Mouse (Mus musculus): Measurements from ENCODE around the gene Gm21119. TPM values are rescaled to one million over a fixed set of nuclear protein-coding genes. Genes with fewer than 3 reads are reported as not detected.
"Not testable (repeated sequence)": the region's sequence is repeated elsewhere in the genome, so short reads cannot be mapped to it uniquely, and the experiment has no call there.

Gene Gm21119
- 0.24 TPM in 1 of 2 replicates, not detected in the other for polyA plus RNA-seq (2015; fragmentation: Nextera tagmentation; extraction: Ambion mirVana)

DNA sequence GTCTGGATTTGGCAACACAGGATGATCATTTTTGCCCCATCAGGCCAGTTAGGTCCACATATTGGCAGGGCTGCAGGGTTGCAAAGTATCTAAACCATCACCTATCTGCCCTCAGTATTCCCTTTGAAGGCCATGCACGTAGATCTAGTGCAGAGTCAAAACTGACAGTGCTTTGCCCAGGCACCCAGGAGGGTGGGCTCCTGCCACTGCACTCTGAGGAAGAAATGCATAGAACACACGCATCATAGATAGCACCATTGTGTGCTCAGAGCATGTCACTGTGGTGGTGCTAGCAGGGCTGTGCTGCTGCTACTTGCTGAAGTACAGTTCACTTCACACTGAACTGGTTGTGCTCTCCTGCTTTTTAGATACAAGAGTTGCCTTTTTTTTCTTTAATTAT is at the start of gene Gm21119:
Gm21119 (plus strand) TSS at position 301 of the 400 bp plus-strand sequence.
- WGBS = no CpG with 5 or more reads among the region's 2 CpGs
- not testable (repeated sequence) for H3K36me3 ChIP-seq (ENCODE audit: control insufficient read depth, insufficient read depth, low read length); H3K9ac ChIP-seq (ENCODE audit: low read depth, low read length); ATAC-seq; H3K27me3 ChIP-seq (ENCODE audit: control insufficient read depth, insufficient read depth, low read depth, low read length); H3K4me2 ChIP-seq (ENCODE audit: low read length); H3K27ac ChIP-seq (ENCODE audit: low read length); H3K4me3 ChIP-seq (ENCODE audit: low read depth, low read length); H3K4me1 ChIP-seq (ENCODE audit: control insufficient read depth, insufficient read depth, low read length); H3K9me3 ChIP-seq (replicated peaks; ENCODE audit: control insufficient read depth, low read length, poor library complexity, severe bottlenecking)

DNA sequence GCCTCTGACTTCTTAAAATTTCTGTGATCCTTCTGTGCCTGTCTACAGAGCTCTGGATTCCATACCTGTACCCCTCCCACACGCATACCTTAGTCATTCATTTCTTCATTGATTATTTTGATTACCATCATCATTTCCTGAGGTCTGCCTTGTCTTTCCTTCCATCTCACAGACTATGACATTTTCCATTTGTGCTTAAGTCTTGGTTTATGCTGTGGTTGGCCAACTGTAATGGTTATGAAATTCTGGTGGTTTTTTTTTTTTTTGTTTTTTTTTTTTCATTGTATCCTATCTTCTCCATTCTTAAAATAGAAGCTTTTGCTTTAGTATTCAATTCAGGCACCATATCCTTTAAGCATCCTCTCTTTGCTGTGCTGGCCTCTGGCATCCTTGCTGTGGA is 48.0 kb upstream of the Gm21119 start:
- H3K4me1 ChIP-seq (ENCODE audit: control insufficient read depth, insufficient read depth, low read length); H3K9me3 ChIP-seq (replicated peaks; ENCODE audit: control insufficient read depth, low read length, poor library complexity, severe bottlenecking); H3K36me3 ChIP-seq (ENCODE audit: control insufficient read depth, insufficient read depth, low read length); H3K9ac ChIP-seq (ENCODE audit: low read depth, low read length); H3K27ac ChIP-seq (ENCODE audit: low read length); ATAC-seq; H3K4me3 ChIP-seq (ENCODE audit: low read depth, low read length); H3K27me3 ChIP-seq (ENCODE audit: control insufficient read depth, insufficient read depth, low read depth, low read length); H3K4me2 ChIP-seq (ENCODE audit: low read length): not testable (repeated sequence)
- WGBS = no CpG with 5 or more reads among the region's 1 CpGs

DNA sequence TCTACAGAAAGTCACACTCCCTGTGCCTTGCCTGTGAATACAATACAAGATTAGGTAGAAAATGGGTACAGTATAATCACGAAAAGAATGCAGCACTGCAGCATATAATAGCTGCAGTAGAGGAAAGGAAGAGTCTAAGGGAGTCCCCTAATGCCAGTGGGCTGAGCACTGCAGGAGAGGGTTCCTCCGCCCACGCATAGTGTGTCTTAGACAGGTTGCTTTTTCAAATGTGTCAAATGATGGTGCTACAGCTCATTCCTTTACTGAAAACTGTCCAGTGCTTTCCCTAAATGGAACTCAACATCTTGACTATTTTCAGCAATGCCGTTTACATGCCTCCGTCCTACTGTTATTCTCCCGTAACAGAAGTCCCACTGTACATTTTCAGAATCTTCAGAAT is 33.6 kb upstream of the Gm21119 start:
- not testable (repeated sequence) for ATAC-seq; H3K4me3 ChIP-seq (ENCODE audit: low read depth, low read length); H3K36me3 ChIP-seq (ENCODE audit: control insufficient read depth, insufficient read depth, low read length); H3K4me2 ChIP-seq (ENCODE audit: low read length); H3K27me3 ChIP-seq (ENCODE audit: control insufficient read depth, insufficient read depth, low read depth, low read length); H3K9ac ChIP-seq (ENCODE audit: low read depth, low read length); H3K27ac ChIP-seq (ENCODE audit: low read length); H3K9me3 ChIP-seq (replicated peaks; ENCODE audit: control insufficient read depth, low read length, poor library complexity, severe bottlenecking); H3K4me1 ChIP-seq (ENCODE audit: control insufficient read depth, insufficient read depth, low read length)
- 95% methylated on average over 2 of the region's 6 CpGs for WGBS

DNA sequence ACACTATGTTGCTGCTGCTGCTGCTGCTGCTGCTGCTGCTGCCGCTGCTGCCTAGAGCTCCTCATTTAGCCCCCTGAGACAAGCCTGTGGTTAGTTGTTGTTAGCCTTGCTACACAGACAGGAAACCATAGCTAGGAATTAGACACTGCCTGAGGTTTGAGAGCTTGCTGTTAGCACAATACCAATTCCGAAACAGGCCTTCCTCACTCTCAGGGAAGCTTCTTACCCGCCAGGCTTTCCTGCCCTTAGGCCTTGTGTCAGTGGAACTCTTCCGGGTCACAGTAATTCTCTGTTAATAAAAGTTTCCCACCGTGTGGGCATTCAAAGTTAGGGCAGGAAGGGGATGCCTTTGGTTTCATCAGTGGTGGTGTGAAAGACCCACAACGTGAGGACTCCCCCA is 31.9 kb upstream of the Gm21119 start:
- not testable (repeated sequence) for H3K4me3 ChIP-seq (ENCODE audit: low read depth, low read length); H3K9me3 ChIP-seq (replicated peaks; ENCODE audit: control insufficient read depth, low read length, poor library complexity, severe bottlenecking); H3K36me3 ChIP-seq (ENCODE audit: control insufficient read depth, insufficient read depth, low read length); ATAC-seq; H3K4me2 ChIP-seq (ENCODE audit: low read length); H3K27me3 ChIP-seq (ENCODE audit: control insufficient read depth, insufficient read depth, low read depth, low read length); H3K4me1 ChIP-seq (ENCODE audit: control insufficient read depth, insufficient read depth, low read length); H3K9ac ChIP-seq (ENCODE audit: low read depth, low read length); H3K27ac ChIP-seq (ENCODE audit: low read length)
- WGBS = 85% methylated on average over 3 of the region's 6 CpGs

DNA sequence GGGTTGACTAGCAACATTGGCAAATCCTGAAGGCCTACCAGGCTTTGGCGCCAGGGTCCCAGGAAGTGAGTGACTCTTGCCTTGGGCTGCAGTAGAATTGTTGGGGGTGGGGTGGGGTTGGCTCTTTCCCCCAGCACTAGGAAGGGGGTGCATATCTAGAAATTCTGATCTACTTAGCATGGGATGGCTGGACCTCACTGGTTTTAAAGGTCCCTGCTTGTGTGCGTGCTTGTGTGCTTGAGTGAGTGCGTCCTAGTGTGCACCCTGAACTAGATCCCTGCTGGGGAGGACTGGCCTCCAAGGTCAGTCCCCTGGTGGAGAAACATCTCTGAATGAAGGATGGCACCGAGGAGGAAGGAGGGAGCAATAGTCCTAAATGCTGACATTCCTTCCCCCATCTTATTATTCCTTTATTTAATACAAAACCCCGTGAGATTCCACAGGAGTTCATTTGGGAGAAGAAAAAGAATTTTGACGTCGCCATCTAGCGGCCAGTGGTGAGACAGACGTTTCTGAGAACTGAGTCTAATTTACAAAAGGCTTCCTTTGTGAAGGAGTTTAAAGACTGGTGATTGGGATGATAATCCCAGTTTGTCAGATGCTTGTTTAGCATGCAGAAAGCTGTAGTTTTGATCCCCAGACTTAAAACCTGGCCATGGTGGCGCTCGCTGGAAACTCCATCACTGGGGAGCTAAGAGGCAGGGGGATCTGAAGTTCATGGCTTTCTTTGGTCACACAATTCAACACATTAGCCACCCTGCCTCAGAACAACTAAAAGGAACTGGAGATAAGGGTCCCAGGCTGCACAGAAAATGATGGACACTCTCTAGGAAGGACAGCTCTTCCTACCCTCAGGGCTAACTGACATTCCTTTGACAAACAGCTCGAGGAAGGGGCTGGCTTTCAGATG is 26.2 kb upstream of the Gm21119 start:
- not testable (repeated sequence) for H3K9ac ChIP-seq (ENCODE audit: low read depth, low read length); H3K4me3 ChIP-seq (ENCODE audit: low read depth, low read length); H3K4me2 ChIP-seq (ENCODE audit: low read length); H3K4me1 ChIP-seq (ENCODE audit: control insufficient read depth, insufficient read depth, low read length); H3K9me3 ChIP-seq (replicated peaks; ENCODE audit: control insufficient read depth, low read length, poor library complexity, severe bottlenecking); H3K36me3 ChIP-seq (ENCODE audit: control insufficient read depth, insufficient read depth, low read length); H3K27ac ChIP-seq (ENCODE audit: low read length); H3K27me3 ChIP-seq (ENCODE audit: control insufficient read depth, insufficient read depth, low read depth, low read length)
- WGBS = 38% methylated on average over 3 of the region's 12 CpGs
- peak; percentile 87 for ATAC-seq

DNA sequence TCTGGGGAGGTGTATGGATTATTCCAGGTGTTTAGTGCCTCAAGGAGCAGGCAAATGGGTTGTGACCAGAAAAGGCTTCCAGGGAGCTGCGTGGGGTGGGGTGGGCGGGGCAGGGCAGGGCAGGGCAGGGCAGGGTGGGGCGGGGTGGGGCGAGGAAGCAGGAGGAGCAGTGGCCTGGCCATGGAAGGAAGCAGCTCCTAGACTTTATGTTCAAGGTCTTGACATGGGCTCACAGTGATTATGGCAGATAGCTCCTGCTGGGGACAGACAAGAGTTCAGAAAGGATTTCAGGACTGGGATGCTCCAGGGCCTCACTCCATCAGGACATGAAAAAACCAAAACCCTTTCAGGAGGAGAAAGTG is 25.6 kb upstream of the Gm21119 start:
- not testable (repeated sequence) for H3K27me3 ChIP-seq (ENCODE audit: control insufficient read depth, insufficient read depth, low read depth, low read length); H3K36me3 ChIP-seq (ENCODE audit: control insufficient read depth, insufficient read depth, low read length); H3K9me3 ChIP-seq (replicated peaks; ENCODE audit: control insufficient read depth, low read length, poor library complexity, severe bottlenecking); H3K4me2 ChIP-seq (ENCODE audit: low read length); H3K4me1 ChIP-seq (ENCODE audit: control insufficient read depth, insufficient read depth, low read length); H3K9ac ChIP-seq (ENCODE audit: low read depth, low read length); H3K4me3 ChIP-seq (ENCODE audit: low read depth, low read length); H3K27ac ChIP-seq (ENCODE audit: low read length)
- ATAC-seq = peak; percentile 90
- WGBS = 92% methylated on average over 1 of the region's 4 CpGs

DNA sequence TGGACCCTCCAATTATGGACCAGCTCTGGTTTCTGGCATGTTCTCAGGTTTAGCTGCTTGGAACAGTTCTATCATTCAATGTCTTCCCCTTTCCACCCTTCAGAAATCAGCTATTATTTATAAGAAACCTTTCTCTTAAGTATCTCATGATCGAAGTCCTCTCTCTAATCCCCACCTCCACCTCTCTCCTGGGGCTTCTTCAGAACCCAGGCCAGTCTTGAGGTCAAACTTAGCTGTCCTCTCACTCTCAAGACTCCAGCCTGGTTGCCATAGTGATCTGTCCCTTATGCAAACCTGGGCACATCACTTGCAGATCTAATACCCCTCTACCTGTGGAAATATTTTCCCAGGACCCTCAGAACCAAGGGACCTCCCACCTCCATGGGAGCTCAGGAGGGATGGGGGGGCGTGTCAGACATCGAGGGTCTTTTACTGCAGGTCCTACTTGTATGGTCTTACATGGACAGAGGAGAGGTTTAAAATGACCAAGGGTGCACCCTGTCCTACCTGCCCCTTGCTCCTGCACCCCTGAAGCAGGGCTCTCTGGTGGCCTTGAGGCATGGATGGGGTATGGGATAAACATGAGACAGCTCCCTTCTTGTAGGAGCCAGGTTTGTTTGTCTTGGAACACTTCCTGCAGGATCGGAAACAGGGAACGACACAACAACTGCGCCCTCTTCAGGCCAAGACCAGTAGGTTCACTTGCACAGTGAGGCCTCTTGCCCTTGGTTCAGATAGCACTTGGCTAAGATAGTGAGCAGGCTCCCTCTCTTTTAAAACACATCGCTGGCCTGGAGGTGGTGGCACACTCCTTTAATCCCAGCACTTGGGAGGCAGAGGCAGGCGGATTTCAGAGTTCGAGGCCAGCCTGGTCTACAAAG is 24.4 kb upstream of the Gm21119 start:
- not testable (repeated sequence) for H3K27me3 ChIP-seq (ENCODE audit: control insufficient read depth, insufficient read depth, low read depth, low read length); H3K27ac ChIP-seq (ENCODE audit: low read length); H3K9me3 ChIP-seq (replicated peaks; ENCODE audit: control insufficient read depth, low read length, poor library complexity, severe bottlenecking); ATAC-seq; H3K4me2 ChIP-seq (ENCODE audit: low read length); H3K9ac ChIP-seq (ENCODE audit: low read depth, low read length); H3K36me3 ChIP-seq (ENCODE audit: control insufficient read depth, insufficient read depth, low read length); H3K4me3 ChIP-seq (ENCODE audit: low read depth, low read length); H3K4me1 ChIP-seq (ENCODE audit: control insufficient read depth, insufficient read depth, low read length)
- whole genome bisulfite sequencing = 83% methylated on average over 3 of the region's 9 CpGs

DNA sequence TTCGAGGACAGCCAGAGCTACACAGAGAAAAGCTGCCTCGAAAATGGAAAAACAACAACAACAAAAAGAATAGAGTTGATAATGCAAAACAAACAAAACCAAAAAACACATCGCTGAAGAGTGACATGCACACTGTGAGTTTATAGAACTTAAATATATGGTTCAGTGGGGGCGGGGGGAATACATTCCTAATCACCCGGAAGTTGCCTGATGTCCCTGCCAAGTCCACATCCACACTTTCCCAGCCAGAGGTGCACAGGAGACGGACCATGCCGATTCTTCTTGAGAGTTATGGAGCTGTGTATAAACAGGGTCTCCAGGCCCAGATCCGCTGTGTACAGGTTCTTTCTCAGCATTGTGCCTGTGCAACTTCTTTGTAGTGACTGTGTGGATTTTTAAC is 23.7 kb upstream of the Gm21119 start:
- not testable (repeated sequence) for H3K4me3 ChIP-seq (ENCODE audit: low read depth, low read length); H3K9me3 ChIP-seq (replicated peaks; ENCODE audit: control insufficient read depth, low read length, poor library complexity, severe bottlenecking); ATAC-seq; H3K4me1 ChIP-seq (ENCODE audit: control insufficient read depth, insufficient read depth, low read length); H3K36me3 ChIP-seq (ENCODE audit: control insufficient read depth, insufficient read depth, low read length); H3K9ac ChIP-seq (ENCODE audit: low read depth, low read length); H3K27ac ChIP-seq (ENCODE audit: low read length); H3K4me2 ChIP-seq (ENCODE audit: low read length); H3K27me3 ChIP-seq (ENCODE audit: control insufficient read depth, insufficient read depth, low read depth, low read length)
- 84% methylated on average over 4 of the region's 8 CpGs for WGBS

DNA sequence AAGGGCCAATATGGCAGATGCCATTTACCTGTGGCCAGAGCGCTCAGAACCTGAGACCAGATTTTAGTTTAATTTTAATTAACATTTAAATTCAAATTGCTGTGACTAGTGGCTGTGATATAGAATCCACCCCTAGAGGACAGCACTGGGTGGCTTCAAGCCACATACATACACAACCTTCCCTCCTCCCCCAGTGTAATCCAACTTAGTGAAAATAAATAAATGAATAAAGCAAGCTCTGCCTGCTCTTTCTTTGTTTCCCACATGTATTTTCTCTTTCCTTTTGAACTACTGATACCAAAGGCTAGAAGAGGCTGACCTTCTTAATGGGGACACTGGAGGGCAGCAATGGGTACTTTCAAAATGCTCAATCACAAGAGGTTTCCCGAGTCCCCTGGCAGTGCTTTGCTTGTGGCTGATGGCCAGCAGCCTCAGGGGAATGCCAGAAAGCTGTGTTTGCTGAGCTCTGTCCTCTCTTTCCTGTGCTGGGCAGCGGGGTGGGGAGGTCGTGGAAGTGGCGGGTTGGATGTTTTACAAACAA is 21.9 kb upstream of the Gm21119 start:
- not testable (repeated sequence) for H3K36me3 ChIP-seq (ENCODE audit: control insufficient read depth, insufficient read depth, low read length); H3K4me2 ChIP-seq (ENCODE audit: low read length); H3K4me3 ChIP-seq (ENCODE audit: low read depth, low read length); H3K27ac ChIP-seq (ENCODE audit: low read length); H3K9me3 ChIP-seq (replicated peaks; ENCODE audit: control insufficient read depth, low read length, poor library complexity, severe bottlenecking); ATAC-seq; H3K9ac ChIP-seq (ENCODE audit: low read depth, low read length); H3K27me3 ChIP-seq (ENCODE audit: control insufficient read depth, insufficient read depth, low read depth, low read length); H3K4me1 ChIP-seq (ENCODE audit: control insufficient read depth, insufficient read depth, low read length)
- 46% methylated on average over 1 of the region's 5 CpGs for WGBS
